Mouse (Mus musculus) kidney, embryonic 15.5 days (tissue): Measurements from ENCODE around the gene Kcnh2. TPM values are rescaled to one million over a fixed set of nuclear protein-coding genes. Genes with fewer than 3 reads are reported as not detected.

ENCODE experiments used
- ATAC-seq: fragments of 200-750 bp; cut with Nextera tagmentation; replicated peaks from 2 replicates; pipeline ENCODE4 v1.8.0; 2017; ENCODE audit warnings: moderate TSS enrichment; ENCODE audit not compliant: low FRiP score
- H3K27ac ChIP-seq: fragments of 300-500 bp; sonication (generic); 2 replicates; pipeline ENCODE4 v1.5.1; 2015; ENCODE audit warnings: mild to moderate bottlenecking, inconsistent platforms
- H3K27me3 ChIP-seq: fragments of 300-500 bp; sonication (generic); 2 replicates; pipeline ENCODE4 v1.6.1; 2015; ENCODE audit warnings: inconsistent platforms
- H3K36me3 ChIP-seq: fragments of 300-500 bp; sonication (generic); 2 replicates; pipeline ENCODE4 v1.6.1; 2015; ENCODE audit warnings: inconsistent platforms
- H3K4me1 ChIP-seq: fragments of 300-500 bp; sonication (generic); 2 replicates; pipeline ENCODE4 v1.6.1; 2015; ENCODE audit warnings: inconsistent platforms
- H3K4me2 ChIP-seq: fragments of 300-500 bp; sonication (generic); 2 replicates; pipeline ENCODE4 v1.6.1; 2015; ENCODE audit warnings: moderate library complexity, mild to moderate bottlenecking, inconsistent platforms
- H3K4me3 ChIP-seq: fragments of 300-500 bp; sonication (generic); replicated peaks from 2 replicates; pipeline ENCODE4 v1.5.1; 2015; ENCODE audit warnings: mild to moderate bottlenecking, inconsistent platforms
- H3K9ac ChIP-seq: fragments of 300-500 bp; sonication (generic); 2 replicates; pipeline ENCODE4 v1.6.1; 2015; ENCODE audit warnings: mild to moderate bottlenecking, inconsistent platforms
- H3K9me3 ChIP-seq: fragments of 300-500 bp; sonication (generic); replicated peaks from 2 replicates; pipeline ENCODE4 v1.6.1; 2016; ENCODE audit warnings: inconsistent platforms
- WGBS: fragments of 180-500 bp; shearing (Covaris S2); methylation state at CpG from one replicate; pipeline ENCODE4 v1.1.7; 2015; ENCODE audit warnings: mixed read lengths; 5-methylcytosine and 5-hydroxymethylcytosine counted together
- polyA plus RNA-seq: library from polyadenylated mRNA; unstranded; fragments of >200 nt; fragmentation: Nextera tagmentation; extraction: Ambion mirVana; gene quantifications from 2 replicates; pipeline ENCODE4 v1.2.1, GENCODE M21; 2015

The Kcnh2 gene
- polyA plus RNA-seq, 1 experiment from 2014 or later, result 7.2 TPM

- 2% methylated on average over 24 of the region's 24 CpGs for WGBS
- peak; percentile 73 for ATAC-seq
- Histone ChIP-seq H3K4me2 (peak overlapping the region; percentile 96), H3K27ac (peak overlapping the region; percentile 90), H3K9ac (peak overlapping the region; percentile 37; the same call in 1 of the 2 replicates), H3K9me3 (no peaks in the 10 kb centered on the region), H3K27me3 (peaks cover 55% of the 10 kb centered on the region), H3K4me3 (peak overlapping the region; percentile 75), H3K4me1 (peaks cover 62% of the 10 kb centered on the region), H3K36me3 (no peaks in the 10 kb centered on the region)
These were observed 951 bp upstream of the Kcnh2 start for GRCm38 (mm10) chr5:24352251-24352859.

- peak; percentile 77 for ATAC-seq
- Histone ChIP-seq H3K36me3 (no peaks in the 10 kb centered on the region), H3K9me3 (no peaks in the 10 kb centered on the region), H3K27ac (peak overlapping the region; percentile 90), H3K4me2 (peak overlapping the region; percentile 96), H3K4me1 (peaks cover 64% of the 10 kb centered on the region), H3K27me3 (peaks cover 57% of the 10 kb centered on the region), H3K4me3 (peak overlapping the region; percentile 75), H3K9ac (peak overlapping the region; percentile 37; the same call in 1 of the 2 replicates)
- under 1% methylated on average over 40 of the region's 41 CpGs for WGBS
These were observed 332 bp upstream of the Kcnh2 start for GRCm38 (mm10) chr5:24351701-24352171.

- H3K4me2 ChIP-seq, result peak overlapping the region; percentile 96
- peak overlapping the region; percentile 75 for H3K4me3 ChIP-seq
- 33% methylated on average over 15 of the region's 15 CpGs for WGBS
- peaks cover 65% of the 10 kb centered on the region for H3K4me1 ChIP-seq
- peaks cover 58% of the 10 kb centered on the region for H3K27me3 ChIP-seq
- no peaks in the 10 kb centered on the region for H3K9me3 ChIP-seq
- ATAC-seq, result no peak
- H3K36me3 ChIP-seq, result no peaks in the 10 kb centered on the region
- H3K27ac ChIP-seq, result peak overlapping the region; percentile 90; the same call in 1 of the 2 replicates
- H3K9ac ChIP-seq, result peak overlapping the region; percentile 68
These were observed 713 bp downstream of the Kcnh2 start for GRCm38 (mm10) chr5:24350531-24351250.

GRCm38 (mm10) chr5:24350073-24350472 is 1.3 kb downstream of the Kcnh2 start:
- WGBS, result 47% methylated on average over 3 of the region's 3 CpGs

GRCm38 (mm10) chr5:24348546-24348945 is 2.9 kb downstream of the Kcnh2 start:
- H3K4me2 ChIP-seq, result peak overlapping the region; percentile 99
- ATAC-seq, result no peak
- H3K9me3 ChIP-seq, result no peaks in the 10 kb centered on the region
- H3K36me3 ChIP-seq, result no peaks in the 10 kb centered on the region
- H3K27me3 ChIP-seq, result peaks cover 50% of the 10 kb centered on the region
- H3K27ac ChIP-seq, result no peak overlapping the region
- peaks cover 81% of the 10 kb centered on the region for H3K4me1 ChIP-seq
- WGBS, result under 1% methylated on average over 30 of the region's 30 CpGs
- H3K9ac ChIP-seq, result peak overlapping the region; percentile 45
- H3K4me3 ChIP-seq, result peak overlapping the region; percentile 51

More at GRCm38 (mm10) chr5:24350073-24350472, 1.3 kb downstream of the Kcnh2 start:
- Histone ChIP-seq H3K36me3 (no peaks in the 10 kb centered on the region), H3K4me2 (peak overlapping the region; percentile 96), H3K4me3 (no peak overlapping the region), H3K9me3 (no peaks in the 10 kb centered on the region), H3K4me1 (peaks cover 71% of the 10 kb centered on the region), H3K27me3 (peaks cover 58% of the 10 kb centered on the region), H3K27ac (no peak overlapping the region), H3K9ac (no peak overlapping the region)
- ATAC-seq, result no peak

- Histone ChIP-seq H3K4me2 (peak overlapping the region; percentile 99), H3K36me3 (no peaks in the 10 kb centered on the region), H3K9me3 (no peaks in the 10 kb centered on the region), H3K27me3 (peaks cover 47% of the 10 kb centered on the region), H3K4me3 (peak overlapping the region; percentile 51), H3K4me1 (peaks cover 81% of the 10 kb centered on the region), H3K9ac (peak overlapping the region; percentile 45), H3K27ac (no peak overlapping the region)
- WGBS, result under 1% methylated on average over 41 of the region's 41 CpGs
- ATAC-seq, result peak; percentile 55
These were observed 3.3 kb downstream of the Kcnh2 start for GRCm38 (mm10) chr5:24348128-24348527.

- peak overlapping the region; percentile 99 for H3K4me2 ChIP-seq
- no peaks in the 10 kb centered on the region for H3K36me3 ChIP-seq
- H3K9ac ChIP-seq, result no peak overlapping the region
- peaks cover 39% of the 10 kb centered on the region for H3K27me3 ChIP-seq
- 0 out of 2 replicates have a peak overlapping the region, but pooled peaks have one; percentile 51 for H3K4me3 ChIP-seq
- no peak overlapping the region for H3K27ac ChIP-seq
- no peak for ATAC-seq
- no peaks in the 10 kb centered on the region for H3K9me3 ChIP-seq
- 27% methylated on average over 7 of the region's 7 CpGs for WGBS
- peaks cover 78% of the 10 kb centered on the region for H3K4me1 ChIP-seq
These were observed 4.1 kb downstream of the Kcnh2 start for GRCm38 (mm10) chr5:24347186-24347875.

GRCm38 (mm10) chr5:24346313-24346712 is 5.1 kb downstream of the Kcnh2 start:
- WGBS, result 69% methylated on average over 7 of the region's 7 CpGs
- H3K4me1 ChIP-seq, result peaks cover 70% of the 10 kb centered on the region
- no peak overlapping the region for H3K9ac ChIP-seq
- no peak for ATAC-seq
- H3K9me3 ChIP-seq, result no peaks in the 10 kb centered on the region
- H3K4me3 ChIP-seq, result no peak overlapping the region
- peaks cover 33% of the 10 kb centered on the region for H3K27me3 ChIP-seq
- H3K27ac ChIP-seq, result no peak overlapping the region
- H3K4me2 ChIP-seq, result no peak overlapping the region
- H3K36me3 ChIP-seq, result no peaks in the 10 kb centered on the region

GRCm38 (mm10) chr5:24344477-24345051 is 6.8 kb downstream of the Kcnh2 start:
- Histone ChIP-seq H3K27ac (peak overlapping the region; percentile 87), H3K27me3 (peaks cover 19% of the 10 kb centered on the region), H3K4me3 (peak overlapping the region; percentile 15; the same call in 1 of the 2 replicates), H3K4me1 (peaks cover 54% of the 10 kb centered on the region), H3K9ac (no peak overlapping the region), H3K9me3 (no peaks in the 10 kb centered on the region), H3K4me2 (peak overlapping the region; percentile 47), H3K36me3 (no peaks in the 10 kb centered on the region)
- ATAC-seq, result peak; percentile 80
- 10% methylated on average over 12 of the region's 12 CpGs for WGBS

GRCm38 (mm10) chr5:24343977-24344436 is 7.4 kb downstream of the Kcnh2 start:
- H3K9ac ChIP-seq, result no peak overlapping the region
- no peaks in the 10 kb centered on the region for H3K36me3 ChIP-seq
- H3K27me3 ChIP-seq, result peaks cover 14% of the 10 kb centered on the region
- peak overlapping the region; percentile 47 for H3K4me2 ChIP-seq
- 22% methylated on average over 2 of the region's 2 CpGs for WGBS
- peak overlapping the region; percentile 87 for H3K27ac ChIP-seq
- peaks cover 50% of the 10 kb centered on the region for H3K4me1 ChIP-seq
- ATAC-seq, result no peak
- no peak overlapping the region for H3K4me3 ChIP-seq
- no peaks in the 10 kb centered on the region for H3K9me3 ChIP-seq

GRCm38 (mm10) chr5:24343379-24343778 is 8.0 kb downstream of the Kcnh2 start:
- H3K4me1 ChIP-seq, result peaks cover 43% of the 10 kb centered on the region
- peaks cover 7% of the 10 kb centered on the region; the same call in 1 of the 2 replicates for H3K27me3 ChIP-seq
- H3K9ac ChIP-seq, result no peak overlapping the region
- no peaks in the 10 kb centered on the region for H3K36me3 ChIP-seq
- ATAC-seq, result no peak
- peak overlapping the region; percentile 87; the same call in 1 of the 2 replicates for H3K27ac ChIP-seq
- H3K9me3 ChIP-seq, result no peaks in the 10 kb centered on the region
- no peak overlapping the region for H3K4me2 ChIP-seq
- no peak overlapping the region for H3K4me3 ChIP-seq
